Mouse (Mus musculus) kidney, embryonic 14.5 days (tissue): ENCODE data around the gene Riox1. TPM values are rescaled to one million over a fixed set of nuclear protein-coding genes. Genes with fewer than 3 reads are reported as not detected.
"Not testable (repeated sequence)": the region's sequence is repeated elsewhere in the genome, so short reads cannot be mapped to it uniquely, and the experiment has no call there.

Experiments used
- ATAC-seq: fragments of 200-750 bp; cut with Nextera tagmentation; 2 replicates; pipeline ENCODE4 v1.8.0; 2017; ENCODE audit warnings: moderate number of reproducible peaks, mild to moderate bottlenecking, moderate TSS enrichment, moderate library complexity; ENCODE audit not compliant: low FRiP score, low TSS enrichment
- H3K27ac ChIP-seq: fragments of 300-500 bp; sonication (generic); 2 replicates; pipeline ENCODE4 v1.5.1; 2014; ENCODE audit warnings: low read depth, mild to moderate bottlenecking, low read length, moderate library complexity, mixed read lengths
- H3K27me3 ChIP-seq: fragments of 300-500 bp; sonication (generic); 2 replicates; pipeline ENCODE4 v1.6.1; 2014; ENCODE audit warnings: mild to moderate bottlenecking, low read length; ENCODE audit not compliant: control insufficient read depth, insufficient read depth
- H3K36me3 ChIP-seq: fragments of 300-500 bp; sonication (generic); 2 replicates; pipeline ENCODE4 v1.6.1; 2014; ENCODE audit warnings: low read length, mixed read lengths; ENCODE audit not compliant: control insufficient read depth, insufficient read depth
- H3K4me1 ChIP-seq: fragments of 300-500 bp; sonication (generic); 2 replicates; pipeline ENCODE4 v1.6.1; 2014; ENCODE audit warnings: low read length, mixed read lengths; ENCODE audit not compliant: control insufficient read depth, insufficient read depth
- H3K4me2 ChIP-seq: fragments of 300-500 bp; sonication (generic); replicated peaks from 2 replicates; pipeline ENCODE4 v1.6.1; 2014; ENCODE audit warnings: low read depth, mild to moderate bottlenecking, low read length
- H3K4me3 ChIP-seq: fragments of 300-500 bp; sonication (generic); 2 replicates; pipeline ENCODE4 v1.5.1; 2014; ENCODE audit warnings: mild to moderate bottlenecking, low read length
- H3K9ac ChIP-seq: fragments of 300-500 bp; sonication (generic); 2 replicates; pipeline ENCODE4 v1.6.1; 2014; ENCODE audit warnings: low read depth, mild to moderate bottlenecking, low read length, moderate library complexity
- H3K9me3 ChIP-seq: fragments of 300-500 bp; sonication (generic); 2 replicates; pipeline ENCODE4 v1.6.1; 2016; ENCODE audit warnings: low read length; ENCODE audit not compliant: control insufficient read depth
- WGBS: fragments of 180-500 bp; shearing (Covaris S2); extraction: QIAGEN DNeasy Blood & Tissue Kit; methylation state at CpG from one replicate; pipeline ENCODE4 v1.1.7; 2014; 5-methylcytosine and 5-hydroxymethylcytosine counted together
- polyA plus RNA-seq: library from polyadenylated mRNA; unstranded; fragments of >200 nt; fragmentation: Nextera tagmentation; extraction: Ambion mirVana; gene quantifications from 2 replicates; pipeline ENCODE4 v1.2.1, GENCODE M21; 2014

The Riox1 gene
- polyA plus RNA-seq, 1 experiment from 2014 or later = 16.2 TPM

DNA sequence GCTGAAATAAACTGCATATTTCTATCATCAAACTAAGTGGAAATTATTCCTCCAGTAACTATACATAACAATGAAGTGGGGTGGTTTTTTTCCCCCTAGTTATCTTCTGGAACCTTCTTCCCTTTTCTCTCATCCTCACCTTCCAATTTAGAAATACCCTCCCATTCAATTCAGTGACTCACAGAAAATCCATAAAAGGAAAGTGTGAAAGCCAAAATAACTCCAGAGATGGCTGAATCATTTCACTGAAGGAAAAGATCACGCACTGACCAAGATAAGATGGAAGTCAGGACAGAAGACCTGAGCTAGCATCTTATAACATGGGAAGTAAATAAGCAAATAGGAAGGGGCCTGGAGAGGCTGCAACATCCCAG lies 26.9 kb upstream of the Riox1 start:
- H3K27me3 ChIP-seq = no peaks in the 10 kb centered on the region
- no peak overlapping the region for H3K9ac ChIP-seq
- H3K4me3 ChIP-seq = no peak overlapping the region
- H3K4me1 ChIP-seq = peaks cover 19% of the 10 kb centered on the region; the same call in 1 of the 2 replicates
- H3K4me2 ChIP-seq = peak overlapping the region; percentile 67; the same call in 1 of the 2 replicates
- 91% methylated on average over 1 of the region's 1 CpGs for WGBS
- H3K27ac ChIP-seq = no peak overlapping the region; the same call in 1 of the 2 replicates
- H3K9me3 ChIP-seq = no peaks in the 10 kb centered on the region
- ATAC-seq = no peak
- H3K36me3 ChIP-seq = no peaks in the 10 kb centered on the region

- ATAC-seq = no peak
- WGBS = 68% methylated on average over 3 of the region's 3 CpGs
Observed at GRCm38 (mm10) chr12:83924332-83924731, 26.1 kb upstream of the Riox1 start.

DNA sequence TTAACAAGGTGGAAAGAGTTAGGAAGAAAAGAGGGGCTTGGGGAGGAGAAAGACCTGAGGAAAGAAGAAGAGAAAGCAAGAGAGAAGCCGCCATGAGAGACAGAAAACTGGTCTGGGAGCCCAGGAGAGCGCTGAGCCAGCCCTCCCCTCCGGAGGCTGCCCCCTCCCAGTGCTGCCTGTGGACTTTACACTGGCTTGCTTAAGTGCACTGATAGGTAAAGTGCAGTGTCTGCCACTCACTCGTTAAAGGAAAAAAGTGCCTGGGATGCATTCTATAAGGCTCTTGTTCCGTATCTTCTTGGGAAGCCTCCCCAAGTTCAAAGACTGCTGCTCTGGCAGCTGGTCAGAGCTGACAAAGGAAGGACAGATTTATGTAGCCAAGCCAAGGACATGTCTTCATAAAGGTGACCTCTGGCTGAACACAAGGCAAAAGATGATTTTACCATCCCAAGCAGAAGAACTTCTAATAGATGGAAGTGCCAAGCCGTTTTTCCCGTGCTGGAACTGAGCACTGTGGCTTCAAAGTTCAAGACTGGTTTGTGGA lies 25.2 kb upstream of the Riox1 start:
- H3K9ac ChIP-seq = no peak overlapping the region
- H3K27me3 ChIP-seq = no peaks in the 10 kb centered on the region
- H3K9me3 ChIP-seq = no peaks in the 10 kb centered on the region
- H3K36me3 ChIP-seq = no peaks in the 10 kb centered on the region
- H3K4me2 ChIP-seq = no peak overlapping the region
- 60% methylated on average over 7 of the region's 7 CpGs for WGBS
- ATAC-seq = no peak
- peaks cover 16% of the 10 kb centered on the region; the same call in 1 of the 2 replicates for H3K4me1 ChIP-seq
- no peak overlapping the region for H3K4me3 ChIP-seq
- H3K27ac ChIP-seq = peak overlapping the region; percentile 52; the same call in 1 of the 2 replicates

More at GRCm38 (mm10) chr12:83924332-83924731, 26.1 kb upstream of the Riox1 start:
- Histone ChIP-seq H3K4me3 (no peak overlapping the region), H3K9me3 (no peaks in the 10 kb centered on the region), H3K4me2 (no peak overlapping the region), H3K9ac (no peak overlapping the region), H3K27ac (no peak overlapping the region), H3K27me3 (no peaks in the 10 kb centered on the region), H3K4me1 (peaks cover 19% of the 10 kb centered on the region; the same call in 1 of the 2 replicates), H3K36me3 (no peaks in the 10 kb centered on the region)

GRCm38 (mm10) chr12:83926061-83926460 lies 24.3 kb upstream of the Riox1 start:
- Histone ChIP-seq H3K4me2 (no peak overlapping the region), H3K9ac (no peak overlapping the region), H3K4me1 (peaks cover 15% of the 10 kb centered on the region; the same call in 1 of the 2 replicates), H3K4me3 (no peak overlapping the region), H3K27me3 (no peaks in the 10 kb centered on the region), H3K36me3 (no peaks in the 10 kb centered on the region), H3K9me3 (no peaks in the 10 kb centered on the region), H3K27ac (no peak overlapping the region)
- ATAC-seq = no peak
- 72% methylated on average over 2 of the region's 2 CpGs for WGBS

GRCm38 (mm10) chr12:83927747-83928146 lies 22.7 kb upstream of the Riox1 start:
- Histone ChIP-seq H3K36me3 (no peaks in the 10 kb centered on the region), H3K27ac (no peak overlapping the region), H3K4me1 (peaks cover 15% of the 10 kb centered on the region; the same call in 1 of the 2 replicates), H3K4me3 (no peak overlapping the region), H3K9me3 (no peaks in the 10 kb centered on the region), H3K9ac (no peak overlapping the region), H3K27me3 (no peaks in the 10 kb centered on the region), H3K4me2 (no peak overlapping the region)
- no peak for ATAC-seq
- 85% methylated on average over 4 of the region's 4 CpGs for WGBS

- Histone ChIP-seq H3K4me3 (no peak overlapping the region), H3K4me2 (no peak overlapping the region), H3K27ac (no peak overlapping the region), H3K4me1 (0 out of 2 replicates have a peak, but pooled peaks cover 7% of the 10 kb centered on the region), H3K9ac (no peak overlapping the region), H3K36me3 (no peaks in the 10 kb centered on the region), H3K27me3 (no peaks in the 10 kb centered on the region), H3K9me3 (no peaks in the 10 kb centered on the region)
- no peak for ATAC-seq
- 55% methylated on average over 2 of the region's 2 CpGs for WGBS
Observed at GRCm38 (mm10) chr12:83929186-83929804, 21.1 kb upstream of the Riox1 start.

GRCm38 (mm10) chr12:83937600-83937999 lies 12.8 kb upstream of the Riox1 start:
- H3K36me3 ChIP-seq = no peaks in the 10 kb centered on the region
- H3K27ac ChIP-seq = no peak overlapping the region
- H3K9ac ChIP-seq = no peak overlapping the region
- no peak overlapping the region for H3K4me3 ChIP-seq
- 60% methylated on average over 10 of the region's 10 CpGs for WGBS
- H3K4me1 ChIP-seq = no peaks in the 10 kb centered on the region
- no peak overlapping the region for H3K4me2 ChIP-seq
- H3K9me3 ChIP-seq = no peaks in the 10 kb centered on the region
- ATAC-seq = no peak
- H3K27me3 ChIP-seq = no peaks in the 10 kb centered on the region

DNA sequence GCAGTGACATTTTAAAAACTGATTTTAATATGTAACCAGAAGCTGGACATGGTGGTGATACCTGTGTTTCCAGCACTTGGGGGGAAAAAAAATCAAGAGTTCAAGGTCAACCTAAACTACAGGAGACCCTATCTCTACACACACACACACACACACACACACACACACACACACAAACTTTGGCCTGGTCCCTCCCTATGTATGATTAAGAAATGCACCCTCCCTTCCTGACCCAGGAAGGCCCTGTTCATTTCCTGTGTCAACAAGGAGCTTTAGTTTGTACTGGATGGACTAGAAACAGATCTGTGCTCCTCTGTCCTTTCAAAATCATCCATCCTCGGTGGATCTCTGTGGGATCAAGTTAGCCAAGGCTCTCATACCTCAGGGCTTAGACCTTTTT lies 11.8 kb upstream of the Riox1 start:
- H3K9me3 ChIP-seq, H3K9ac ChIP-seq, H3K4me3 ChIP-seq, H3K27ac ChIP-seq, H3K4me2 ChIP-seq, ATAC-seq, H3K36me3 ChIP-seq, H3K27me3 ChIP-seq, H3K4me1 ChIP-seq: not testable (repeated sequence)
- 45% methylated on average over 1 of the region's 1 CpGs for WGBS

- Histone ChIP-seq H3K9ac (no peak overlapping the region), H3K27ac (no peak overlapping the region), H3K4me3 (no peak overlapping the region), H3K9me3 (no peaks in the 10 kb centered on the region), H3K4me1 (no peaks in the 10 kb centered on the region), H3K36me3 (no peaks in the 10 kb centered on the region), H3K4me2 (no peak overlapping the region), H3K27me3 (no peaks in the 10 kb centered on the region)
- WGBS = 85% methylated on average over 2 of the region's 2 CpGs
- ATAC-seq = no peak
Observed at GRCm38 (mm10) chr12:83939332-83939731, 11.1 kb upstream of the Riox1 start.
